In the genomic region with DNA sequence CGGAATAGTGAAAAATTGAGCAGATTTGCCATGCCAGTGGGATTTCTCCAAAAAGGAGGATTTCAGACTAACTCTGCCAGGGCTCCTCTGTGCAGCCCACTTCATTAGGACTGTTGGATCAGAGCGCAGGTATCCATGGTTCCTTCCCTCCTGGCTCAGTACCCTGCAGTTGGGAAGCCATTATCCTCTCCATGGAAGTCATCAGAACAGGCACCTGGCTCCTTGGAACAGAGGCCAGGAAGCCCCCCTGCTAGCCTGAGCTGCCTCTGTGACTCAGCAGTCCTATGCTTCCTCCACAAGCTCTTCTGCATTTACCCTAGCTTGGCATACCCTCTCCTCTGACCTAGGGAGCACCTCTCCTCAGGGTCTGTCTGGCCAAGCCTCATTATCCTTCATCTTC, we compare ENCODE assay signal across 26 mouse cellular contexts.
DNase-seq lines count a peak whose midpoint lies in the region; ATAC-seq and TF ChIP-seq lines count a peak whose summit lies in the region.
"Had no signal": no experiment of that assay in that cellular context is flagged by ENCODE, and none has a peak within 500 bp of the region (broad histone marks: within the 10 kb centered on the region; RNA-seq: fewer than 3 reads in every experiment).

No protein-coding gene starts in this region.

- H3K27me3 ChIP-seq in forebrain, embryonic 13.5 days: no peaks in the 10 kb centered on the region
- H3K27me3 ChIP-seq: embryonic facial prominence, embryonic 13.5 days; forebrain, embryonic 12.5 days; heart, embryonic 12.5 days; heart, embryonic 15.5 days; hindbrain, embryonic 13.5 days; intestine, embryonic 15.5 days had no signal

- ATAC-seq in forebrain, embryonic 13.5 days: no peak
- ATAC-seq: CD4-positive, CD25-positive, alpha-beta regulatory T cell, adult 4 months; forebrain, embryonic 16.5 days; hindbrain, embryonic 16.5 days; intestine, embryonic 15.5 days had no signal

- H3K9me3 ChIP-seq in forebrain, embryonic 13.5 days (replicated peaks): no peaks in the 10 kb centered on the region
- H3K9me3 ChIP-seq: embryonic facial prominence, embryonic 10.5 days; embryonic facial prominence, embryonic 13.5 days; forebrain, embryonic 12.5 days; heart, embryonic 12.5 days; heart, embryonic 15.5 days; hindbrain, embryonic 10.5 days; hindbrain, embryonic 13.5 days; intestine, embryonic 15.5 days had no signal

- H3K27ac ChIP-seq in left cerebral cortex, adult 2 months: no peak overlapping the region
- no peak overlapping the region for H3K27ac ChIP-seq in forebrain, embryonic 13.5 days
- H3K27ac ChIP-seq: embryonic facial prominence, embryonic 10.5 days; embryonic facial prominence, embryonic 13.5 days; forebrain, embryonic 12.5 days; heart, embryonic 15.5 days; hindbrain, embryonic 10.5 days; hindbrain, embryonic 13.5 days; intestine, embryonic 15.5 days had no signal

- H3K36me3 ChIP-seq in forebrain, embryonic 13.5 days (ENCODE audit: poor library complexity, severe bottlenecking): no peaks in the 10 kb centered on the region
- H3K36me3 ChIP-seq: embryonic facial prominence, embryonic 10.5 days; embryonic facial prominence, embryonic 13.5 days; forebrain, embryonic 12.5 days; heart, embryonic 12.5 days; heart, embryonic 15.5 days; hindbrain, embryonic 10.5 days; hindbrain, embryonic 13.5 days; intestine, embryonic 15.5 days had no signal

- 91% methylated on average over 2 of the region's 2 CpGs for WGBS in forebrain, embryonic 13.5 days

- TF ChIP-seq CTCF in left cerebral cortex, adult 2 months (IDR thresholded peaks at IDR 0.05): no peak

- H3K4me2 ChIP-seq in forebrain, embryonic 13.5 days: no peak overlapping the region
- H3K4me2 ChIP-seq: embryonic facial prominence, embryonic 13.5 days; forebrain, embryonic 12.5 days; heart, embryonic 12.5 days; heart, embryonic 15.5 days; hindbrain, embryonic 13.5 days; intestine, embryonic 15.5 days had no signal

- DNase-seq in left cerebral cortex, postnatal 4 days: peak; percentile 13
- no peak for DNase-seq in left cerebral cortex, adult 2 months (ENCODE audit: extremely low spot score in 1 of 2, low spot score in 2 of 2)
- DNase-seq in cerebellum, adult 9-11 months: peak; percentile 40
- peak; percentile 19 to 42 for DNase-seq in cerebellum, postnatal 25 days
- DNase-seq in frontal cortex, postnatal 14 days (ENCODE audit: low spot score in 2 of 2): no peak
- DNase-seq: adrenal gland, adult 2 months; adrenal gland, postnatal 14 days; embryo, embryonic 11 days; gastrocnemius, postnatal 25 days; heart, adult 18-20 months; heart, postnatal 10 days; heart, postnatal 36 days; kidney, adult 11 months had no signal

- intact Hi-C loops in left cerebral cortex, postnatal 4 days (cut with DNase I): no loop called here
- intact Hi-C loops in left cerebral cortex, adult 2 months (cut with DNase I): no loop called here

- H3K9ac ChIP-seq in forebrain, embryonic 13.5 days: no peak overlapping the region
- H3K9ac ChIP-seq: embryonic facial prominence, embryonic 13.5 days; forebrain, embryonic 12.5 days; heart, embryonic 12.5 days; heart, embryonic 15.5 days; hindbrain, embryonic 13.5 days; intestine, embryonic 15.5 days had no signal

- H3K4me1 ChIP-seq in forebrain, embryonic 13.5 days: no peaks in the 10 kb centered on the region
- H3K4me1 ChIP-seq: embryonic facial prominence, embryonic 10.5 days; embryonic facial prominence, embryonic 13.5 days; forebrain, embryonic 12.5 days; heart, embryonic 12.5 days; heart, embryonic 15.5 days; hindbrain, embryonic 10.5 days; hindbrain, embryonic 13.5 days; intestine, embryonic 15.5 days had no signal

- H3K4me3 ChIP-seq in left cerebral cortex, adult 2 months: no peak overlapping the region
- H3K4me3 ChIP-seq in forebrain, embryonic 13.5 days: no peak overlapping the region
- H3K4me3 ChIP-seq: embryonic facial prominence, embryonic 10.5 days; embryonic facial prominence, embryonic 13.5 days; erythroblast, embryonic 14.5 days; forebrain, embryonic 12.5 days; heart, embryonic 12.5 days; heart, embryonic 15.5 days; hindbrain, embryonic 10.5 days; hindbrain, embryonic 13.5 days; intestine, embryonic 15.5 days had no signal

Comparison
In these comparisons a context has a peak if more than half of its experiments do, and no peak if none do; other contexts are left out.
1. DNase-seq: peak in left cerebral cortex, postnatal 4 days (single experiment), cerebellum, adult 9-11 months (single experiment) and cerebellum, postnatal 25 days (2 of 2); none in left cerebral cortex, adult 2 months (0 of 2) and frontal cortex, postnatal 14 days (0 of 2).